Mouse (Mus musculus) regulatory T cell (primary cell): ENCODE data around the gene Vmn2r112.
"Not testable (repeated sequence)": the region's sequence is repeated elsewhere in the genome, so short reads cannot be mapped to it uniquely, and the experiment has no call there.

Source experiments
- in situ Hi-C: fragments of 300-600 bp; cut with MboI, MseI; formaldehyde crosslinking; loops from one replicate; pipeline ENCODE4 v1.15.1; 2025; ENCODE audit warnings: high pct_unique_total_duplicates

Gene Vmn2r112

DNA sequence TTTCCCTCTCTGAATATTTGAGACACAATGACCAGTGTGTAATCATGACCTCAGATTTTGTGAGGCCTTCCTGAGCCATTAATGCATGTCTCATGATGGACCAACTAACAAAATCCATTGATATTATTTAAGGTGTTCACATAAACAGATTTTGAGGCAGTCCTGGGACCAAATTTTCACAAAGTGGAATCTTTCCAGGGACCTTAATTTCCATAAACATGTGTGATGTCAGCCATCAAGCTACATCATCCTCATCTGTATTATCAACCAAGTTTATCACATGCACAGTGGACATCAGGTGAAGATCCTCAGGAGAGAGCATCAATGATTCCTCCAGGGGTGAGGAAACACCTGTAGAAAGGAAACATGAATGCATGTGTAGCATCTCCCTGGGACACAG, at the start of gene Vmn2r112:
TSS of gene Vmn2r112 (plus strand) at position 301 of the 400 bp plus-strand sequence.
- in situ Hi-C loops: loop anchor here (10.0 kb wide), 1 partner anchor 784 kb away; the partner anchor contains the start of gene Vmn2r116

DNA sequence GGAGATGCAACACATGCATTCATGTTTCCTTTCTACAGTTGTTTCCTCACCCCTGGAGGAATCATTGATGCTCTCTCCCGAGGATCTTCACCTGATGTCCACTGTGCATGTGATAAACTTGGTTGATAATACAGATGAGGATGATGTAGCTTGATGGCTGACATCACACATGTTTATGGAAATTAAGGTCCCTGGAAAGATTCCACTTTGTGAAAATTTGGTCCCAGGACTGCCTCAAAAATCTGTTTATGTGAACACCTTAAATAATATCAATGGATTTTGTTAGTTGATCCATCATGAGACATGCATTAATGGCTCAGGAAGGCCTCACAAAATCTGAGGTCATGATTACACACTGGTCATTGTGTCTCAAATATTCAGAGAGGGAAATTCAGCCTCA, 27.4 kb upstream of the Vmn2r112 start, which contains the start of gene Vmn2r111:
TSS of gene Vmn2r111 (minus strand) at position 101 of the 400 bp plus-strand sequence.
- in situ Hi-C loops: not testable (repeated sequence)

DNA sequence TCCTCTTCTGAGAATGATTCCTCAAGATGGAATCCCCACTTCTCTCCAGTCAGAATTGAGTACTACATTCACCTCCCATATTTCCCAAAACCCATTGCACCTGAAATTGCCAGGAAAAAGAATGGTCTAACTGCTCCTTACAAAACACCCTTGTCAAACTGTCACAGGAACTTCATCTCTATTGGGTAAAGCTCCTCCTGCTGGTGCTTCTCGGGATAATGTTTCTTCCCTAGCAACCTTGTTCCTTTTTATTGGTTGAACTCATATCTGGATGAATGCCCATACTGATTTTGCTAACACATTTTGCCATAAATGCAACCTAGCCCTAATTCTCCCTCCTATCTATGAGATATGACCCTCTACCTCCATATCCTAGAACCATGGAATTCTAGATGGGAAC, 29.9 kb downstream of the Vmn2r112 start:
- in situ Hi-C loops: no loop called here
